Mouse (Mus musculus) adrenal gland, postnatal 14 days (tissue): Measurements from ENCODE around the gene Dnph1. TPM values are rescaled to one million over a fixed set of nuclear protein-coding genes. Genes with fewer than 3 reads are reported as not detected.
"Not testable (repeated sequence)": the region's sequence is repeated elsewhere in the genome, so short reads cannot be mapped to it uniquely, and the experiment has no call there.

Source experiments
- DNase-seq: peaks from one replicate; pipeline ENCODE4 v3.0.0; 2021; ENCODE audit warnings: mixed read lengths
- long read RNA-seq, 2 experiments: library from polyadenylated mRNA; stranded (forward); transcript quantifications; one replicate each; pipeline ENCODE4 v2.0.0; 2021
- total RNA-seq: library from RNA; stranded (reverse); gene quantifications from 2 replicates; pipeline ENCODE4 v1.2.3, GENCODE M21; 2021

Dnph1 gene
- 5.3 and 7.8 TPM in 2 replicates for total RNA-seq
- long read RNA-seq, experiment 1, transcript Dnph1-201 (4 exons, 1,190 nt), result major isoform, 13 of 14 reads
- long read RNA-seq, experiment 1, partial matches to known transcripts, result 0 of 14 reads
- long read RNA-seq, experiment 1, other reads (novel, unspliced or antisense), result 1 of 14 reads
- long read RNA-seq, experiment 2, transcript Dnph1-201 (4 exons, 1,190 nt), result major isoform, 10 of 12 reads
- long read RNA-seq, experiment 2, partial matches to known transcripts, result 1 of 12 reads
- long read RNA-seq, experiment 2, other reads (novel, unspliced or antisense), result 1 of 12 reads

DNA sequence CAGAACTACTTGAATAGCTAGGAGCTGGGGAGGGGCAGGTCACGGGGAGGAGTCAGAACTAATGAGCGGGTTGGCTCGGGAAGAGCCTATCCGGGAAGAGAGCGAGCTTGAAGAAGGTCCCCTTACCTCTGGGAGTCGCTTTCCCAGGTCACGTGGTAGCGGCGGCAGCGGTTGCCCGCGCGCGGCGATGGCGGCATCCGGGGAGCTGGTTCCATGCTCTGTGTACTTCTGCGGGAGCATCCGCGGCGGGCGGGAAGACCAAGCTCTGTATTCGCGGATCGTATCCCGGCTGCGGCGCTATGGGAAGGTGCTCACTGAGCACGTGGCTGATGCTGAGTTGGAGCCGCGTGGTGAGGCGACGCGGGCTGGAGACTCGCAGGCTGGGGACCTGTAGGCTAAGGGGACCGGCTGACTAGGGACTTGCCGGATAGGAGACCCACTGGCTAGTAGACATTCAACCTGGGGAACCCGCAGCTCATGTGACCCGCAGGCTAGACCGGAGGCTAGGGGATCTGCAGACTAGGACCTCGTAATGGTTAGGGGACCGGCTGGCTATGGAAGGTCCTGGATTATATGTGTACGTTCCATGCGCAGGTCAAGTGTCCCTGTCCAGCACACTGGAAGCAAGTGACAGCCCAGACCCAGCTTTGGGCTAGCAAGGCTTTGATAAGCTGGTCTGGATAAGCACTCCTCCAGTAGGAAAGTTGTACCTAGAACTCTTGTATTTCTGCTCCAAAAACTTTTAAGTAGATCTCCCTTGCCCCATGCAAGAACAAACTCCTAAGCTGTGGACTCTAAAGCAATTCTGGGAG lies at the start of gene Dnph1:
Dnph1 (plus strand) TSS at position 89 of the 812 bp plus-strand sequence.
- peak; percentile 89 for DNase-seq

DNA sequence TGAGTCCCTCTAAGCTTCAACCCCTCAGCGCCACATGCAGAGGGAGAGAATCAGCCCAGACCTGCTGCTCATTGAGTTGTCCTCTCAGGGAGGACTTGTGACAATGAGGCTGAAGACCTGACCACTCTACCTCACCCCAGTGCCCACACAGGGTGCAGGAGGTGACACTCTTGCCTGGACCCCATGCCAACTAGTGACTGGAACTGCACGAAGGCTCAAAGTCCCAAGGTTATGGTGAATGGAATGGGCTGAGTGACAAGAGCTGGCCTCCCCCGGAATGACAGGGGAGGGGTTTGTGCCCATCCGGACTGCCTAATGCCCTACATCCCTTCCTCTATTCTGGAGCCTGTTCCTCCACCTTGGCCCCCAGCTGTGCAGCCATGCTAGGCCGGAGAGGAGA lies 43.8 kb upstream of the Dnph1 start:
- DNase-seq, result no peak

DNA sequence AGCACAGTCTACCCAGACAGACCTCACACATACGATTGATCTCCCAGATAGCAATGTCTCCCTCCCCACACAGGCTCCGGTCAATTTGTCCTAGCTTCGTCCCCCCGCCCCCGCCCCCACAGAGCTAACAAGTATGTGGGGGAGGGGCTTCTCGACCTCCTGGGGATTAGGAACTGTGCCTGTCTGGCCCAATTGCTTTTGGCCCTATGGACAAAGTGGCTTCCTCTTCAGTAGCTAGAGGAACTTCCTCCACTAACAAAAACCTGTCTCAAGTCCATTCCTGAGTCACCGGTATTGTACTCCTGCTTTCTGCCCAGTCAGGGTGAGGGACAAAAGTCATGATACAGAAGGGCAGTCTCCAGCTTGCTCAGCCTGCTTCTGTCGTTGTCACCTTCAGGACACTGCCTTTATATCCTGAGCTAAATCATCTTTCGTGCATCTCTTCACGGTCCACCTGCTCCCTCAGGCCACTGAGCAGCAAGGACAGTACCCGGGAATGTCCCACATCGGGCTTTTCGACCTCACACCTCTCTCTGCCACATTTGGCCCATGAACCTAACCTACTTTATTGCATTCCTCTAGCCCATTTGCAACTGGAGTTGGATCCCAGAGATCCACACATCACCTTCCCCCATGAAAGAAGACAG lies 43.1 kb upstream of the Dnph1 start:
- no peak for DNase-seq

DNA sequence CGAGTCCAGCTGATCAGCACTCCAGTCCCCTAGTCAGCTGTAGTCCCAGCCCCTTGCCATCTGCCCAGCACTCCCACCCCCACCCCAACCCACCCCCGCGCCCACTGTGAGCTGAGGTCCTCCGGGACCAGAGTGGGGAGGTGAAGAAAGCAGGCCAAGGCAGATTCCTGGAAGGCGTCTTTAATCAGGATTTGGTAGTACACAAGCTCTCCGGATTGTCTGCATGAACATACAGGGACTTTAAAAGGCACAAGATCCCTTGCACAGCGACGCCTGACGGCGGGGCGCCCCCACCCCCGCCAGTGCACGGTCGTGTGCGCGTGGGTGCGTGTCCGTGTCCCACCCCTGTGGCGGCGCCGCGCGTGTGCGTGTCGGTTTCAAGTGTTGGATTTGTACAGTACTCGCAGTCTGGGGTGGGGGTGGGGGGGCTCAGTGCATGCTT lies 42.5 kb upstream of the Dnph1 start:
- no peak for DNase-seq

DNA sequence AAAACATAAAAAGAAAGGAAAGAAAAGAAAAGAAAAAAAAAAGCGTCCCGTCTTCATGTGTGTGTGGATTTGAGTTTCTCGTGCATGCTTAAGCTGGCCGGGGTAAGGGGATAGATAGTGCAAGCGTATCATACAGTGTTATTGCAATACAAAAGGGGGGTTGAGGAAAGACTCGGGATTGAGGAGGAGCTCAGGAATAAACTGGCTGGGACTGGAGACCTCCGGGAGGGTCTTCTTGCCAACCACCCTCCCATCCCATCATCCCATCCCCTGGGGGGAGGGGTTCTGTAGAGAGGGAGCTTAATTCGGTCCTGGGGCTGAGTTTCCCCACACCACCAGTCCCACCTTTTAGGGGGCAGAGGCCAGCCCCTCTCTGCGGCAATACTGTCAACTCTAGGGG lies 42.0 kb upstream of the Dnph1 start:
- no peak for DNase-seq

DNA sequence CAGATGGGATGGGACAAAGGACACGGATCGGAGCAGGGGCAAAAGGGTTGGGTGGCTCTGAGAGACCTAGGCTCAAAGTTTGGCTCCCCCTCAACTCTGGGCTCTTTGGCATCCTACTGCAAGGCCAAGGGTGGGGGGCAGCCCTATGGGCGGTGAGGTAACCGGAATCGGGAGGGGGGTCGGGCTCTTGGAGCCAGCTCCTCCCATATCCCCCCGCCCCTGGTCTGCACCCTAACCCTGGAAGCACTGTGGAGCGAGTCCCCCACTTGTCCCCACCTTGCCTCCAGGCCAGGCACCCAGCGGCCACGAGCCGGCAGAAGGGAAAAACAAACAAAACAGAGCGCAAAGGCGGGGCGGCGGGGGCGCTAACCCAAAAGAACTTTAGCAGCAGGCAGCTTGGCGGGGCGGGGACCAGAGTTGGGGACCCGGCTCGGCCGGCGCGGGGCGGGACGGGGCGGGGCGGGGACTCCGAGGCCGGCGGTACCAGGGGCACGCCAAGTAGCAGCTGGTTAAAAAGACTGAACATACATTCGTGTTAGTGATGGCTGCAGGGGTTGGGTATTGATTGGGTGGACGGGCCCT lies 41.3 kb upstream of the Dnph1 start:
- DNase-seq, result peak; percentile 38

DNA sequence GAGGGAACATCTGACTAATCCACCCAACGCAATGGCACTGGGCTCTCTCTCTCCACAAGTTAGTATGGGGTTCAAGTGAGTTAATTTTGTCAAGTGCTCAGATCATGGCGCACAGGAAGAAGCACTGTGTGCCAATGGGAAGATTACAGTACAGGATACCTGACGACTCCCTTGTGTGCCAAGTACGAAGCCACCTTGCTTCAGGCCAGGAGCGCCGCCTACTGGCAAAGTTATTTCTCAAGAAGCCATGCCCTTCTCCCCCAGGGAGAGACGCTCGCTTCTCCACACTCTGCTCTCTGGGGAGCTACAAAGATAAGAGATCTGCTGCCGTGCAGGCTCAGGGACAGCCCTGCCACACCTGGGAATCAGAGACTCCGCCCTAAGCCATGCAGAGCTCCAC lies 38.7 kb upstream of the Dnph1 start:
- peak; percentile 75 for DNase-seq

DNA sequence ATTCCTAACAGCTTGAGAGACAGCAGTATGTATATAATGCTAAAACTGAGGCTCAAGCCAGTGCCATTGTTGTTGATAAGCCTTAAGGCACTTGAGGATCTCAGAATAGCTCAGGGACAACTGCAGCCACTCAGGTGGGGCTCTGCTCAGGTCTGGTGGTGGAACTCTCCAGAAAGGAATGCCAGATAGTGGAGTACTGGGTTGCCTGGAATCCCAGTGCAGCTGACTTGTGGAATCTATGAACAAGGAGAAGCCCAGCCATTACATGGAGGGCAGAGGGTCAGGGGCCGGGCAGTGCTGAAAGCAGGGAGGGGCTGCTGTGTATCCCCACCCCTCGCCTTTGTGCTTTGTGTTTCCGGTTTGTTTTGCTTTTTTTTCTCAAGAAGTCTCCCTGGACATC lies 38.1 kb upstream of the Dnph1 start:
- DNase-seq, result no peak

DNA sequence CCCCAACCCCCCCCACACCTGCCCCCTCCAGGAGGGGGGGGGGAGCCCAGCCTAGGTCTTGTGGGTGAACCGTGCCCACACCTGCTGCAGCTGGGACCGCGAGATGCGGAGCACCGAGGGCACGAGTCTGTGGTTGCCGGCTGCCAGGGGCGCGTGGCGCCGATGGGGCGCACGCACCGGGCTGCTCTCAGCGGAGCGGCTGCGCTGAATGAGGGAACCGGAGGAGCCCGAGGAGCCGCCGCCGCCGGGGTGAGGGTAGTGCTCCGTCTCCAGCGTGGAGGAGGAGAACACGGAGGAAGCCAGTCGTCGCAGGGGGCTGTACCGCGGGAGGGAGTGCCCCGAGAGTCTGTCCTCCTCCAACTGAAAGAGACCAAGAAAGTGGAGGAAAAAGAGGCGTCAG lies 35.8 kb upstream of the Dnph1 start:
- peak; percentile 31 for DNase-seq

DNA sequence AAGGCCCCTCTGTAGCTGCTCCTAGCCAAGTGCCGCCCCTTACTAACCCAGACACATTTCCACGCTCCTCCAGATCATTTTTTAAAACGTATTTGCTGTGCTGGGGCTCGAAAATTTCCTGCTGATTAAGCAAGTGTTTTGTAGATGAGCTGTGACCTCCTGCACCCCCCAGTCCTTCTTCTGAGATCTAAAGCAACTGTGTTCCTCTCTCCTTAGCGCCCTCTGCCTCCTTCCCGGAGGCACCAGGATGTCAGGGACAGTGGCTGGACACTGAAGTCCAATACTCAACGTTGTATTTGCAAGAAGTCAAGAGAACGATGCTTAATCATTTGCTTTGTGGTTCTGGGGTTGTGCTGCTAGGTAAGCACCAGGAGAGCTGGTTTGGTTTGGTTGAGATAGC lies 35.2 kb upstream of the Dnph1 start:
- DNase-seq, result no peak

DNA sequence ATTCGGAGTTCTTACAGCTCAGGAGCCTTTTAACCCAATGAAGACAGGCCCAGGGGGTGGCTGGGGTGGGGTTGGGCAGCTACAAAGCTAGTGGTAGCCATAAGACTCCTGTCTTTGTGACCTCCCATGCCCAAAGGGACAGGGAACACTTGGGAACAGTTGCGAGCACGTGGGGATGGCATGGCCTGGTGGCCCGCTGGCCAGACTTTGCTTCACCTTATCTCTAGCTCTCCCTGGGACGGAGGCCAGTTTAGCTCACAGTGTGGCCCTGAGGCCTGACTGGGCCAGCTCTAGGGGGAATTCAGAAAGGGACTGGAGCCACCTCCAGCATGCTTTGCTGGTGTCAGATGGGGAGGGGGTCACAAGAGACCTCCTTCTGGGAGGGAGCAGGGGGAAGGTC lies 34.3 kb upstream of the Dnph1 start:
- peak; percentile 56 for DNase-seq

DNA sequence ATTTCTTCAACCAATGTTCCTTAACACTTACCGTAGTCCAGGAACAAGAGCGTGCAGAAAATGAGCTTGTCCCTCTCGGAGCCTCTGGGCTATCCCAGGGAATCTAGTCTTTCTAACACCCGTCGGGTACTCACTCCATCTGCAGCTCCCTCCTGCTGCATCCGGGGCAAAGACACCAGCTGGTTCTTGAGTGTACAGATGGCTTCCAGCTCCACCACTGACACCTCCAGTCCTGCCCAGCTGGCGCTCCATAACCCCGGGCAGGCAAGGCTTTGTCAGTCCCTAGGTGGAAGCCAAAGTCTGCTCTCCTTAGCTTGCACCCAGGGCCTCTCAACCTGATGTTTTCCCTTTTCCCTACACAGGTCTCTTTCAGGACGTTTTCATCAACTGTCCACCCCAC lies 28.7 kb upstream of the Dnph1 start:
- DNase-seq, result no peak

DNA sequence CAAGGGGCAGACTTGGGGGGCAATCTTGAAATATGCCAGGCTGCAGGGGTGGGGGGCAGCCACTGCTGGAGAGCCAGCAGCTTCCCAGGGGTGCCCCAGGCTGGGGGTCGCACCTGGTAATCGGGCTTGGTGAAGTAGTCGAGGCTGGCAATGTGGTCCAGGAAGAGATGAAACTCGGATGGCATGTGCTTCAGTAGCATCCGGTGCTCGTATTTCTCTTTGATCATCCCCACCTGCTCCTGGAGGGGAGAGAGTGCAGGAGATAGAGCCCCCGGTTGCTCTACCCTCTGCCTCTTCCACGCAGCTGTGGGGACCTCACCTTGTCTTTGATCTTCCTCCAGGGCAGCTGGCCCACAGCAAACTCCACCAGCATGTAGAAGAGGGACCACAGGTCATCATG lies 19.9 kb upstream of the Dnph1 start:
- DNase-seq, result no peak

DNA sequence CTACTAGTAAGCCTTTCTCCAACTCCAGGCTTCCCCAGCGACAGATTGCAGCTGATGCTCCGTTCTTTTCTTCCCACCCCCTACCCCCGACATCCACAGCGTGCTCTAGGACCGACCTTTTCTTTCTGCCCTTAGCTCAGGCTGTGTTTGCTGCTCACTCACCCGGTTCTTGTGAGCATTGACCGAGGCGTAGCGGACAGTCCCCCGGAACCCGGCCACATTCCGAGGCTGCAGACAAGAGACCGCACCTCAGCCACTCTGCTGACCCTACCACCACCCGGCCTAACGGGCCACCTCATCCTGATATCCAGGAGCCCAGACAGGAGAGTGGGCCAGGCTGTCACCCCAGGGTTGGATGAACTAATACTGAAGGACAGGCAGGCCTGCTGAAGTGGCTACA lies 19.2 kb upstream of the Dnph1 start:
- no peak for DNase-seq

DNA sequence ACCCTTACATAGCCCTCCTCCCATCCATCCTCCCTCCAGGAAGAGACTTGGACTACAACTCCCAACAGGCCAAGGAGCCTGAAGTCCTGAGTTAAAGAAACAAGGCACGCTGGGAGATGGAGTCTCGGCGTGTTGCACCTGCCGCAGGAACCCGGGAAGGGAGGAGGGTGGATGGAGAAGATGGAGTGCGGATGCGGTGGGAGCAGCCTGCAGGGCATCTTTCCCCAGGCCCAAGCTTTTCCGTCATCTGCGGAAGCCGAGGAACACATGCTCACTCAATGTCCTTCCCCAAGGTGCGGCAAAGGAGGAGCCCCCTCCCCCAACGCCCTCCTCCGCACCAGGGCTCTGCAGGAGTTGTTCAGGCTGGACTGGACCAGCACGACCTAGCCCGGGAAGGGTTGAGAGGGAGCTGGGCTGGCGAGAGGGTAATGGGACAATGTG lies 12.9 kb upstream of the Dnph1 start:
- peak; percentile 49 for DNase-seq

DNA sequence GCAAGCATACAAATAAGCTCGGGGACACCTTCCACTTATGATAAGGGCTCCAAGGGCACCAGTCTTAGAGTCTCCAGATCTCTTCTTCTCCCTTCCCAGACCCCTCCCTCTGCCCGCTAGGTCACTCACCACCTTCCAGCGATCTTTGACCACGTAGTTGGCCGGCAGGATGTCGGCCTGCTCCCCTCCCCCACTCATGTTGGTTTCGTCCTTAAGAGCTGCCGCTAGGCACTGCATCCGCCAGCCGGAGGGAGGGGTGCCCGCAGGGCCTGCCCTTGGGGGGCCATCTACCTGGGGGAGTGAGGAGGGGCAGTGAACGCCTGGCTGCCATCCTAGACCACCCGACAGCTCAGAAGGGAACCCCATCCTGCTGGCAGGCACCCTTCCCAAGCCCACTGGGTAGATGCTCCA lies 12.5 kb upstream of the Dnph1 start:
- peak; percentile 39 for DNase-seq

DNA sequence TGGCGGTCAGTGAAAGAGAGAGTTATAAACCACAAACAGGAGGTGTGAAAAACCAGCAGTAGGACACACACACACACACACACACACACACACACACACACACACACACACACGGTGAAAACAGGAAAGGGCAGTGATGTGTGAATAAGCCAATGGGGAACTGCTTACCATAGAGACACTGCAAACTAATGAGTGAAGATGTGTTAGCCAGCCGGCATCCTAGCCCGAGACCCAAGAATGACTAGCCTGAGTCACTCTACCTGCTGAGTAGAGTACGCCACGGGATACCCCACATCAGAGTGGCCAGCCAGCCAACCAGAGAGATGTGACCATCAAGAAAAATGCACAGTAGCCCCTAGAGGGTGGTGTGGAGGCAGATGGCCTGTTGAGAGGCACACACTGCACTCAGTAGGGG lies 12.0 kb upstream of the Dnph1 start:
- DNase-seq, result no peak

DNA sequence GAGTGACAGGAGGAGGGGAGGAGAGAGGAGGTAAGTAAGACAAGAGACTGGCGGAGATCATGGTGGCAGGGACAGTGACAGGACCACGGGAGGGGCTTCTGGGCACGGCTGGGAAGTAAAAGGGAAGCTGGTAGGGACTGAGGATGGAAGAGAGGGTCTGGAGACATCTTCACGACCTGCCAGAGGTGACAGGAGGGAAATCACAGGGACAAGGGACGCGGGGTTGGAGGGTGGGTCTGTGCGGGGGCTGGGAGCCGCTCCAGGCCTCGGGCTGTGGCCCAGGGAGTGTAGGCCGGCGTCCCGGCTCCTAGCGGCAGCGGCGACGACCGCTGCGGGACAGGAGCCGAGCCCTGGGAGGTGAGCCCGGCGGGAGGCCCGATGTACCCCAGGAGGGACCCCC lies 9.5 kb upstream of the Dnph1 start:
- no peak for DNase-seq

DNA sequence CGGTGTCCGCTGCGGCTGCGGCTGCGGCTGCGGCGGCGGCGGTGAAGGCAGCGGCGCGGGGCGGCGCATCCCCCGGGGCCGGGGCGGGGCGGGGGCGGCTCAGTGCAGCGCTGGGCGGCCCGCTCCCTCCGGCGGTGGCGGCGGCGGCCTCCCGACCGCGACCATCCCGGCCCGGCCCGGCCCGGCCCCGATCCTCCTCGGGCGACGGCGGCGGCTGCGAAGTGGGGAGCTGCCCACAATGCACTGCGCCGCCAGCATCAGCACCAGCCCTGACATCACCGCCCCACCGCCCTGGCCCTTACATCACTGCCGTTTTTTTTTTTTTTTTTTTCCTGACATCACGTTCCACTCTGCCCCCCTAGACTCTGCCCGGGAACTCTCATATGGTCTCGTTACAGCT lies 9.1 kb upstream of the Dnph1 start, which contains the start of gene Ttbk1:
Ttbk1 (minus strand) TSS at position 245 of the 400 bp plus-strand sequence.
- DNase-seq, result no peak

DNA sequence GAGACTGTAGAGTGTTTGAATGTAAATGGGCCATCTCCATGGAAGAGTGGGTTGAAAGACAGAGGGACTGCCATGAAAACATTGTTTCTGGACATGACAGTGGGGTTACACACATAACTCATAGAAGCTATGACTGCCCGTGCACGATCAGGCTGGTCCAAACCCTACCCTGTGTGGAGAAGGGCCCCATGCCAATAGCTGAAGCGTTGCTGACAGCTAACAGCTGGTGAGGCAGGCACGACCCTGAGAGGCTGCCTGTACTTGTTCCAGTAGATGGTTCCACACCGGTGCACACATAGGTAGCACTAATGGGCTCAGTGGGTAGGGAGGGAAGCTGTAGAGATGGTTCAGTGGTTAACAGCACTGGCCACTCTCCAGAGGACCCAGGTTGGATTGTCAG lies 1.0 kb upstream of the Dnph1 start:
- DNase-seq, result no peak

DNA sequence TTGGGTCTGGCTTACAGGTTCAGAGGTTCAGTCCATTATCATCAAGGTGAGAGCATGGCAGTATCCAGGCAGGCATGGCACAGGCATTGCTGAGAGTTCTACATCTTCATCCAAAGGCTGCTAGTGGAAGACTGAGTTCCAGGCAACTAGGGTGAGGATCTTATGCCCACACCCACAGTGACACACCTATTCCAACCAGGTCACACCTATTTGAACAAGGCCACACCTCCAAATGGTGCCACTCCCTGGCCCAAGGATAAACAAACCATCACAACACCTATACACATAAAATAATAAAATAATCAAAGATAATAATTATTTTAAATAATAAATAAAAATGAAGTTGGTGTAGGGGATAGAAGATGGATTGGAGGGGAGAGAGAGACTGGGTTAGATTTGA lies 430 bp upstream of the Dnph1 start:
- not testable (repeated sequence) for DNase-seq

DNA sequence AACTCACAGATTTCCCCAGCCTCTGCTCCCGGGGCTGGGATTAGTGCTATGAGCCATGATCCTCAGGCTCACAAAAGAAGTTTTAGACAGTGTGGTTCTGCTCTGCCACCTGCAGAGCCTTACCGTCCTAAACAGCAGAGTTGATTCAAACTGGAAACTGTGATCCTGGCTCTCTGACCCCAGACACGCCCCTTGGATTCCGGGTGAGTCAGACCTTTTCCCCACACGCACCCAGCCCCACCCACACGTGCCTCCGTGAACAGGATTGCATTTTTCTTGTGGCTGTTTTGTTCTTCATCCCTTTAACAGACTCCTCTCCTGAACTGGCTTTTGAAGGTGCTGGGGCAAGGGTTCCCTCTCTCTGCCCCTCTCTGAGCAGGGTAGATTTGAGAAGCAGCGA lies 1.4 kb downstream of the Dnph1 start:
- DNase-seq, result peak; percentile 24

DNA sequence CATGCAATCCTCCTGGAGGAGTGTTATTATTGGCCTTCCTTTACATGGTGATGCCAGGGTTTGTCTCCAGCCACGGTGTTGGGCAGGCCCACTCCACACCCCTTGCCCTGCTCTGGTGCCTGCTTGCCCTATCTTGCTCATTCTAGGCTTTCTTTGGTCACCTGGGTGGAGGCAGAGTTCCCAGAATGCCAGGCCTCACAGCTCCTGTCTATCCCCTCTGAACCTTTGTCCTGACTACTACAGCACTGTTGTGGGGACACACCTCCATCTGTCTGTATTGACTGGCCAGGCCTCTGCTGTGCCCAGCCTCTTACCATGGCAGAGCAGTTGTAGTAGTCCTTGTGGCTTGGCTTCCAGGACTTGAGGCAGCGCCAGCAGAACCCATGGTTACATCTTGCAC lies 6.3 kb downstream of the Dnph1 start:
- no peak for DNase-seq
